Mouse (Mus musculus): ENCODE results near the gene Gm5128. TPM values are rescaled to one million over a fixed set of nuclear protein-coding genes. Genes with fewer than 3 reads are reported as not detected.
"Not testable (repeated sequence)": the region's sequence is repeated elsewhere in the genome, so short reads cannot be mapped to it uniquely, and the experiment has no call there.

Gm5128 gene
- not detected for total RNA-seq (2022)

GRCm38 (mm10) chrX:135372984-135373383, at the start of gene Gm5128:
Gene Gm5128, plus strand, starts transcription at chrX:135373284.
- DNase-seq = not testable (repeated sequence)

GRCm38 (mm10) chrX:135360685-135361084, 12.4 kb upstream of the Gm5128 start:
- DNase-seq = not testable (repeated sequence)

- not testable (repeated sequence) for DNase-seq
These were observed 11.1 kb upstream of the Gm5128 start for GRCm38 (mm10) chrX:135361943-135362342.

- not testable (repeated sequence) for DNase-seq
These were observed 30.5 kb downstream of the Gm5128 start for GRCm38 (mm10) chrX:135403578-135403977.

- DNase-seq = not testable (repeated sequence)
These were observed 48.1 kb downstream of the Gm5128 start for GRCm38 (mm10) chrX:135421203-135421602.

GRCm38 (mm10) chrX:135421824-135422223, 48.7 kb downstream of the Gm5128 start:
- DNase-seq = not testable (repeated sequence)

- not testable (repeated sequence) for DNase-seq
These were observed 49.4 kb downstream of the Gm5128 start for GRCm38 (mm10) chrX:135422473-135422872.

Other genes with a start within 250 kb of the Gm5128 start
- gene Gm15023, start 195.7 kb upstream of the Gm5128 start, total RNA-seq (2022) = not detected
- gene Tceal6, start 162.6 kb upstream of the Gm5128 start, total RNA-seq (2022) = 1 to 10 TPM; 2.1 to 6.1 (median 4.2) TPM
- not detected for gene Pramel3, start 71.0 kb upstream of the Gm5128 start, total RNA-seq (2022)
- not detected for gene Gm7903, start 60.6 kb downstream of the Gm5128 start, total RNA-seq (2022)
- not detected for gene AV320801, start 121.3 kb downstream of the Gm5128 start, total RNA-seq (2022)
- gene Nxf7, start 225.5 kb downstream of the Gm5128 start, total RNA-seq (2022) = not detected